Mouse (Mus musculus) adrenal gland, adult 8-10 months (tissue): ENCODE measurements around the gene Stk10. TPM values are rescaled to one million over a fixed set of nuclear protein-coding genes. Genes with fewer than 3 reads are reported as not detected.

Experiments used
- DNase-seq: peaks from one replicate; pipeline ENCODE4 v3.0.0; 2022
- total RNA-seq, 4 experiments: library from RNA; stranded (reverse); gene quantifications; 2 replicates each; pipeline ENCODE4 v1.2.4; 2022

The Stk10 gene
- total RNA-seq, 4 experiments from 2014 or later = 9.5 to 23.3 (median 14.9) TPM

DNA sequence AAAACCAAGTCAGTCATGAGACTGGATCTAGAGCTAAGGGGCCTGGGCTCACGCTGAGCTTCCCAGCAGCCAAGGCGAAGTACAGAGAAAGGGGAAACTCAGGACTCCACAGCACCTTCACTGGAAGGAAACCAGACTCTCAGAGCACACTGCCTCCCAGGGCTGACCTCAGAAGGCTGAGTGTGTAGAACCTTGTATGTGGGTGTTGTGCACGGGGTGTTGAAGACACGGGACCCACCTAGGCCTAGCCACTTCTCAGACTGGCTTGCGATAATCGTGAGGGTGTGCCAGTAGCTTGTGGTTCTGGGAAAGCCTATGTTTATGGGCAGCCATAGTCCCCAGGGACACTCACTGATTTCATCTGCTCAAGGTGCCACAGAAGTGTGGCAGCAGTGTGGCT, 38.0 kb downstream of the Stk10 start:
- DNase-seq = no peak

DNA sequence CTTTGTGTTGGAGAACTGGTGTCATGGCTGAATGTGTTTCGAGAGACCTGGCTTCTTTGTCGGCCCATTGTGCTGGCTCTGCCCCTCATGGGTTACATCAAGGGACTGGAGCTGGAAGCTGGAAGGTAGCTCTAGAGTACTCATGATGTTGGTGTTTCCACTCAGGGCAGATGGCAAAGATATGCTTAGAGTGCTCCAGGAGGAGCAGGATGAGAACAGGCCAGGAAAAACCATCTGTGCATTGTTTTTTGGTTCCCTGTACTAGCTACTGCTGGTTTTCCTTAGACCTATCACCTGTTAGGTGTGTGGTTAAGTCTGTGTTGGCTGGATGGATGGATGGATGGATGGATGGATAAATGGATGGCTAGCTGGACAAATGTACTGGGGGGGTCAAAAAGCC, 40.6 kb downstream of the Stk10 start:
- DNase-seq = no peak

DNA sequence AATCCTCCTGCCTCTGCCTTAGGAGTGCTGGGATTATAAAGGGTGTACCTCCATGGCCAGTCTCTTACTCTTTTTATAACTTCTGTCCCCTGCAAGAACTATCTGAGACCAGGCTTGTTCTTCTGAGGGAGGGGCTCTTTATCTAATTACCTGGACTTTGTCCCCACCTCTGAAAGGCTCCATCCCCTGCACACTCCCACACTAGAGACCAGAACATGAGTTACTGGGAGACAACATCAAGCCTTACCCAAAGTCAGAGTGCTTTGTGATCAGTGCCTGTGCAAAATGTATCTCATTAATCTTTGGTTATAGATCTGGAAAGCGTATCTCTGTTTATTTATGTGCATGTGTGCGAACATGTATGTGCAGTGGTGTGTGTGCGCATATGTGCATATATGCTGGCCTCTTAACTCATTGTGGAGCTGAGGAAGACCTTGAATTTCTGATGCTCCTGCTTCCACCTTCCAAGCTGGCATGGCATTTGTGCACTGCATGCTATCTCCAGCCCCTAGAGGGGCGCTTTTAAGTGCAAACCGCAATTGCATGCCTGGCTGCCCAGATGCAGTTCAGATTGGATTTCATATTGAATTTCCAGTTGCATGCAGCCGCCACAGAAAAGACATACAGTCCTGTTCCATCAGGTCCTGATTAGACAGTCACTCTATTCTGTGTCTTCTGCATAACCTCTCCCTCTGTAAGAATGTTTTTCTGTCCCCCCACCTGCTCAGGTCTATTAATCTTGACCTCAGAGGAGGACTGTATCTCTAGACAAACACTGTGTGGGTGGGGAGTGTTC, 43.1 kb downstream of the Stk10 start:
- no peak for DNase-seq

DNA sequence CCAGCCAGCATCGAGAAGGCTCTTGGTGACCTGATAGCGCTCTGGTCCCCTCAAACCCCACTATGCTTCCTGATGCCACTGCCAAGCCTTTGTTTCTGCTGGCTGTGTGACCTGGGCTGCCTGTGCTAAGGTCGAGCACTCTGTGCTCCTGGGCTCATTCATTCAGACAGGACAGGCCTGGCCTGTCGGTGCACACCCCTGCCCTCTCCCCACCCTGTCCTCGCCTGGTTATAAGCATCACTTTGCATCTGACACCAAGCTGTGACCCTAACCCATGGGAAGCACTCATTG, 43.6 kb downstream of the Stk10 start:
- no peak for DNase-seq

DNA sequence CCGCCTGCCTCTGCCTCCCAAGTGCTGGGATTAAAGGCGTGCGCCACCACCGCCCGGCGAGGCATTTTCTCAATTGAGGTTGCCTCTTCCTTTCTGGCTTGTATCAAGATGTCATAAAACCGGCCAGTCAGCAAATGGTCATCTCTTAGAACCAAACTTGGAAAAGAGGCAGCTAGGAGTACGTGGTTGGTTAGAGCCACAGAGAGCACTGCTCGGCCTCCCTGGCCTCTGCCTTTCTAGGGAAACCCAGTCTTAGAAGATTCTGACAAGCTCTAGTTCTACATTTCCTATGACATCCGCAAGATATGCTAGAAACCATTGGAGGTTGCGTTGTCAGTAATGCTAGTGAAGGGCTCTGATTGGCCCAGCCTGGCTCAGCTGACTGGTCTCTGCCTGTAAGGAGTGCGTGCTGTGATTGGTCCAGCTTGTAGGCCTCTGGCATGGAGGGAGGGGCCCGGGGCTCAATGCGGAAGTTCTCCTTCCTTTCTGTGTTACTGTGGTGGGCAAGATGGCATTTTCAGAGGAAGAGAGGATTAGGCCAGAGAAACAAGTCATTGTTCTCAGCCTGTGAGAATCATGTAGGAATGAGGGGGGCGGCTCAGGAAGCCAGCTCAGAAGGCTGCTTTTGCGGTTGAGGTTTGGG, 47.3 kb downstream of the Stk10 start:
- DNase-seq = no peak

DNA sequence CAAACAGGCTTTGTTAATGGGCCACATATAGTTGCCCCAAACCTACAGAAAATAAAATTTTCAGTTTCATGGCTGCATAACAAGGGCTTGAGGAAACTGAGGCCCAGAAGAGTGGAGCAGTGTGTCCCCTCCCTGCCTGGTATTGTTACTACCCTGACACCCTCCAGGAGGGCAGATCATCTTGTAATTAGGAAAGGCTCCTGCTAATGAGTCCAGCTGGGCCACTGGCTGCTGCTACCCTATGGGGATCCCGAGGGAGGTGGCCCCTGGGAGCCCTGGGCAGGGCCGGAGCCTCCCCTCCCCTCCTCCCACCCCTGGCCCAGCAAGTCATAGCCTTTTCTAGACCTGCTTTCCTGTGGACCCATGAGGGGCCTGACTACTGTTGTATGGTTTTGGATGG, 47.9 kb downstream of the Stk10 start:
- no peak for DNase-seq

DNA sequence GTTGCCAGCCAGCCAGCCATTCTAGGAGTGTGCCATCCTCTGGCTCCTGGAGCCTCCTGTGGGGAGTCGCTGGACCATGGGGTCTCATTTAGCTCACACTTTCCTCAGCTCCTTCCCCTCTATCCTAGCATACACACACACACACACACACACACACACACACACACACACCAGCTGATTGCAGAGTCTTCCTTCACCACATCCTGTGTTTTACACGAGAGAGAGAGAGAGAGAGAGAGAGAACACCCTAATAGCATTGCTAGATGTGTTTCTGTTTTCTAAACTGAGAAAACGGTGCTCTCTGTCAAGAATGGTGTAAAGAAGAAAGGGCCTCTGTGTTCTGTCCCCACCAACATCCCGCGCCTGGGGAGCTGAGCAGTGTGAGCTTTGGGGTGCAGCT, 49.7 kb downstream of the Stk10 start:
- no peak for DNase-seq

DNA sequence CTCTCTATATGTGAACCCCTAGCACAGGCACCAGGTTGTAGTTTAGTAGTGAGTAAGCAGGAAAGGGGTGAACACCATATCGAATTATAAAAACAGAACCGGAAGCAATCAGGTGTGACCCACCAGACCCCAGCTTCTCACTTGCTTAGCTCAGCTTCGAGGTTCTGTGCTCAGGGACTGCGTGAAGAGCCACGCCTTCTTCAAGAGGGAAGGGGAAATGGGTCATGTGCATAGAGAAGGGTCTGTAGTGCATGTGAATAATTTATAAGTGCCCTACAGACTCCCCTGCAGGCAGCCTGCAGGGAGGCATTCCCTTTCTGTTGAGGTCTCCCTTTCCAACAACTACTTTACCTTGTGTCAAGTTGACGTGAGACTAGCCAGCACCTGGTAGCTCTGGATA, 52.9 kb downstream of the Stk10 start:
- DNase-seq = no peak

DNA sequence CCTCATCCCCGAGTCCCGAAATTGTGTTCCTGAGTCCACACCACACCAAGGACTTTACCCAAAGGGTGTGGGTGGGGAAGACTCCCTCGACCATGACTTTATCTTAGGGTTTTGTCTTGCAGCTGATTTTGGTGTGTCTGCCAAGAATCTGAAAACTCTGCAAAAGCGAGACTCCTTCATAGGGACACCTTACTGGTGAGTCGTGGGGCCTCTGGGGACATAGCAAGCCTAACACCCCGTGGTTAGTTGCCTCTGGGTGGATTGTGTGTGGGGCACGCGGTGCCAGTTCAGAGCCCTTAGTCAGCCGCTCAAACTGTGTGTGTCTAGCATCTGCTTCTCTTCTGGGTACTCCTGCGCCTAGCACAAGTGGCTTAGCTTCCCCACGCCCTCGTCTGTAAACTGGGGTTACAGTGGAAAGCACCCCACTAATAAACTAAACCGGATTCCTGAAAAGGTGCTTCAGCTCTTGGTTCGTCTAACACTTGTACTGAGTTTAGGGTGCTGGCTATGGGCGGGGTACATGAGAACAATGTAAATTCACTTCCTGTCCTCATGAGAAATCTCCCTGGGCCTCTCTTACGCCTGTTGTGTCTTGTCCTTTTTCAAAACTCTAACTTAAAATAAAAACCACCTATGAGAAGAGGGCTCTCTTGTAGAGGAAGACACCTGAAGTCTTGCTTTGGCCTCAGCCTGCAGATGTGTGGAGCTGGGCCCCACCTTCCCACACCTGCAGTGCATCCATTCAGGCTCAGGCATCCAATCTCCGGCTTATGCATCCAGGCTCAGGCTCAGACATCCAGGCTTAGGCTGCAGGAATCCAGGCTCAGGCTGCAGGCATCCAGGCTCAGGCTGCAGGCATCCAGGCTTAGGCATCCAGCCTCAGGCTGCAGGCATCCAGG, 54.3 kb downstream of the Stk10 start:
- no peak for DNase-seq

DNA sequence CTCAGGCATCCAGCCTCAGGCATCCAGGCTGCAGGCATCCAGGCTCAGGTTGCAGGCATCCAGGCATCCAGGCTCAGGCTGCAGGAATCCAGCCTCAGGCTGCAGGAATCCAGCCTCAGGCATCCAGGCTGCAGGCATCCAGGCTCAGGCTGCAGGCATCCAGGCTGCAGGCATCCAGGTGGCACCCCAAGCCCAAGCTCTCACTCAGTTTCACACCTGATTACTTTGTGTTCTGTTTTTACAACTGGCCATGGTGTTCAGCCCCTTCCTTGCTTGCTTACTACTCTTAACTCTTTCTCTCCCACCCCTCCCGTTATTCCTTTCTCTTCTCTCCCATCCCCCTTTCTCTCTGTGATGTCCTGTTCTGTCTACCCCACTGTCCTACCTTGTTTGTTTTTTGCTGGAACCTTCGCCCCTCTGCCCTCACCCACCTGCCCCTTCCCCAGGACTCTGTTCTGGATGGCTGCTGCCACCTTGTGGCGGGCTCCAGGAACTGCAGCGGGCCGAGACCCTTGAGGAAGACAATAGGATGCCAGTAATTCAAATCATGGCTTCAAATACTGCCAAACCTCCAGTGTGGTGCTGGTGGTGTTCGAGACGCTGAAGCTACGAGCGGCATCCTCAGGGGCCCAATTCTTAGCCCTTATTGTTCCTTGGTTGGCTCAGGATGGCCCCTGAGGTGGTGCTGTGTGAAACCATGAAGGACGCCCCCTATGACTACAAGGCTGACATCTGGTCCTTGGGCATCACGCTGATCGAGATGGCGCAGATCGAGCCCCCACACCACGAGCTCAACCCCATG, 55.2 kb downstream of the Stk10 start:
- DNase-seq = no peak

DNA sequence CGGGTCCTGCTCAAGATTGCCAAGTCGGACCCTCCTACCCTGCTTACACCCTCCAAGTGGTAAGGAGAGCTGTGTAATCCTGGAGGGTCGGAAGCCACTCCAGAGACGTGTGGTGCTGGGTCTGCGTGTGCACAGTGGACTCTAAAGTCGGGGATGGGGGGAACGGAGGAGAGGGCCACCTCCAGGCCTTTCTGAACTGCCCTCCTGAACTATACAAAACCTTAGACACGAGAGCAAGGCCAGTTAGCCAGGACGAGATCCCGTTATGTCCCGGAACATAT, 55.7 kb downstream of the Stk10 start:
- no peak for DNase-seq

DNA sequence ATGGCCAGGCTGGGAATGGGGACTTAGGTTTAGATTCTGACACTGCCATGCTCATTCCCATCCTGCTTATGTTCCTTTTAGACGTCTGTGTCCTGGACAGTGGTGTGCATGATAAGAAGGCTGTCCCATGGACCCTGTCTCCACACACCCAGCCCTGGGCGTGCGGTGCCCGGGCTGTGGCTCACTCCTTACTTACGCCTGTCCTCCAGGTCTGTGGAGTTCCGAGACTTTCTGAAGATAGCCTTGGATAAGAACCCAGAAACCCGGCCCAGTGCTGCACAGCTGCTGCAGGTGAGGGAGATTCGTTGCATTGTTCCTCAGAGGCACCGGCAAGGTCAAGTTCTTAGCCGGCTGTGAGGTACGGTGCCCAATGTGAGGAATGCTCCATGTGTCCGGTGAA, 56.1 kb downstream of the Stk10 start:
- no peak for DNase-seq

DNA sequence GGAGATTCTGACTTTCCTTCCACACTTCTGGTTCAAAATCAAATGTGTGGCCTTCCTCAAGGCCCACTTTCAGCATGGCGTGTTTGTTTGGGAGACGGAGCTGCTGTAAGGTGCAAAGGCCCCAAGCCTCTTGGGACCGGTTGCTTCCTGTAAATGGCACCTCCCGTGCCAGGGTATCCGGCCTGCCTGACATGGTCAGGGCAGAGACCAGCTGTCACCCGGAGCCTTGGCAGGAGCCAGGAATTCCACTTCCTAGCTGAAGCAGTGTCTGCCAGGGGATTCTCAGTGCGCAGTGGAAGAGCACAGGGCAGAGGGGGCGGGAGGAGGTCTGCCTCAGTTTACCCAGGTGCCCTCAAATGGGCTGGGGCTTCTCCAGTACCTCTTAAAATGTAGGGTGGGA, 56.7 kb downstream of the Stk10 start:
- DNase-seq = no peak

DNA sequence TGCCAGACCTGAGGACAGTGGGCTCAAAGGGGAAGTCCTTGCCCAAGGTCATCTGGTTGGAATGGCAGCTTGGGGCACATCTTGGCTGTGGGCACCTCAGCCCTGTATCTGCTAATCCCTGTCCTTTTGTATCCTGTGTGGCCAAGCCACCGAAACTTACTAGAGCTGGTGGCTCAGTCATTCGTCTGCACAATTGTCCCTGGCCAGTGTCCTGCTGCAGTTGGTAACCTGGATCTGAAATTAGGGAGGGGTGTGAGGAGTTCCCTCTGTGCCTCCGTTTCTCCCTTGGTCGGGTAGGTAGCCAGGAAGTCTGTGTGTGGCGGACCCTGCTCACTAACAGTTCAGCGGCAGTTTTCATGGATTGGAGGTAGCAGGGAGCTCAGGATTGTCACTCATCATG, 57.1 kb downstream of the Stk10 start:
- DNase-seq = no peak

DNA sequence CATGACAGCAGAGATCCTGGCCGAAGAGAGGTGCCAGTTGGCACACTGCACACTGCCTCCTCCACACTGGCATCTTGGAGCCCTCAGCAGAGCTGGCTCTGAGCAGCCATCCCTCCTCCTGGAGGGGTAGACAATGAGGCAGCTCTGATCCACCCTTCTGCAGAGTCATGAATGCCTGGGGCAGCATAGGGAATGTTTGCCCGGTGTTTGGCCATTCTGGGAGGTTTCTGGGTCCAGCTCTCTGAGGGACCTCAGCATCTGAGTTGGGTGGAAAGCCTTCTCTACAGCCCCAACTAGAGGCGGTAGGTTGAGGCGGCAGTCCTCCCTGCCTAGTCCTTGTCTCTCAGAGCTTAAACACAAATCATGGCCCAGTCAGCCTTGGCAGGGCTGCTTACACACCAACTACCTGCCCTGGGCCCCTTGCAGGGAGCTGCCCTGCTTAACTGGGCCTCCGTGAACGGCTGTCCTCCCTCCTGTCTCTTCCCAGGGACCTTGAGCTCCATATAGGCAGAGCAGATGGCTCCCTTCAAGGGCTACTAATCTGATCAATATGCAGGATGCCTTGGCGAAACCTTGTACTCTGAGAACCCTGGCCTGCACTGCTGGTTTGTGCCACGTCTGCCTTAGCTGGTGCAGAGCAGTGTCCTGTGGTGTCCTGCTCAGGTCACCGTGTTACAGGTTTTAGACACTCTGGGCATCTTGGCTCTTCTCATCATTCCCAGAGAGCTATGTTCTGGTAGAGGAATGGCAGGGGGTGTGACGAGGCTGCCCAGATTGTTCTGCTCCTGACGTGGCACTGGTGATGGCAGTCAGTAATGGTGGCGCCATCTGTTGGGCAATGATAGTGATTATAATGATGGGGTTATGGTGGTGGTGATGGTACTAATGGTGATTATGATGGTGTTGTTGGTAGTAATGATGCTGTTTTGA, 59.1 kb downstream of the Stk10 start:
- DNase-seq = no peak

DNA sequence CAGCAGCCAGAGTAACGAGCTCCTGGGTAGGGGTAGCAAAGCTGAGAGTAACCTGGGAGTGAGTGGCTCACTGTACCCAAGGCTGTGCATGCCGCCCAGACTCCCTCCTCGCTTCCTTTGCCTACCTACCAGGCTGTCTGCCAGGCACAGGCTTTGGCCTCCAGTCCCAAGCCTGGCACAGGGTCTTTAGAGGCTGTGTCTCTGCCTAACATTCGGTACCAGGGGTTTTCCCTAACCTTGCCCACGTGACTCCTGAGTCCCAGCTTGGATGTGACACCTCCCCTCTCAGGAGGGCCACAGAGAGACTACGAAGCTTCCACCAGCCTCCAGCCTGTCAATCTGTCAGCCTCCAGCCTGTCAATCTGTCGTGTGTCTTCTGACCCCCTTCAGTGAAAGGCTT, 60.0 kb downstream of the Stk10 start:
- DNase-seq = no peak

DNA sequence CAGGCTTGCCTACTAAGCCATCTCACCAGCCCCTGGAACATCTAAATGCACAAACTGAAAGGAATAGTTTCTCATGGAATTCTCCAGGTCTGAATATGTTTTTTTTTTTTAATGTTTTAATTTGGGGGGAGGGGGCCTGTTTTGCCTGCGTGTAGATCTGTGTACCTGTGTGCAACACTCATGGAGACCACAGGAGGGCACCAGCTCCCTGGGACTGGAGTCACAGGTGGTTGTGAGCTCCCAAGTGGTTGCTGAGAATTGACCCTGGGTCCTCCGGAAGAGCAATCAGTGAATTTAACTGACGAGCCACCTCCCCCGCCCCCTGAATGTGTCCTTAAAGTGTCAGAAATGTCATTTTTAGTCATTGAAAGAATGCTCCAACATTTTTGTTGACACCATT, 61.0 kb downstream of the Stk10 start:
- no peak for DNase-seq

DNA sequence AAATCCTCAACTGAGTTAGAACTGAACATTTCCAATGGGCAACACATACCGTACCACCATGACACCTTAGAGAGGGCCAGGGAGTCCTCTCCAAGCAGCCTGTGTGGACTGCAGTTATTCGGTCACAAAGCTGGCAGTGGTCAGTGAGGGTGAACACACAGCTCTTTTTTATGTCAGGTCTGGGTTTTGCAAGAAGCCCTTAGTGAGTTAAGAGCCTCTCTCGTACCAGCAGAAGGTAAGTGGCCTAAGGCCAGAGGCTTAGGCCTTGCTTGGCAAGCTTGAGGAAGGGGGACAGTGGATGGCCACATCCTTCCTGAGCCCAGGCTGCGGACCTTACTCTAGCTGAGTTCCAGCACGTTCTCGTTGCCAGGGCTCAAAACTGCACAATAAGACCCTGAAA, 67.3 kb downstream of the Stk10 start:
- DNase-seq = no peak

DNA sequence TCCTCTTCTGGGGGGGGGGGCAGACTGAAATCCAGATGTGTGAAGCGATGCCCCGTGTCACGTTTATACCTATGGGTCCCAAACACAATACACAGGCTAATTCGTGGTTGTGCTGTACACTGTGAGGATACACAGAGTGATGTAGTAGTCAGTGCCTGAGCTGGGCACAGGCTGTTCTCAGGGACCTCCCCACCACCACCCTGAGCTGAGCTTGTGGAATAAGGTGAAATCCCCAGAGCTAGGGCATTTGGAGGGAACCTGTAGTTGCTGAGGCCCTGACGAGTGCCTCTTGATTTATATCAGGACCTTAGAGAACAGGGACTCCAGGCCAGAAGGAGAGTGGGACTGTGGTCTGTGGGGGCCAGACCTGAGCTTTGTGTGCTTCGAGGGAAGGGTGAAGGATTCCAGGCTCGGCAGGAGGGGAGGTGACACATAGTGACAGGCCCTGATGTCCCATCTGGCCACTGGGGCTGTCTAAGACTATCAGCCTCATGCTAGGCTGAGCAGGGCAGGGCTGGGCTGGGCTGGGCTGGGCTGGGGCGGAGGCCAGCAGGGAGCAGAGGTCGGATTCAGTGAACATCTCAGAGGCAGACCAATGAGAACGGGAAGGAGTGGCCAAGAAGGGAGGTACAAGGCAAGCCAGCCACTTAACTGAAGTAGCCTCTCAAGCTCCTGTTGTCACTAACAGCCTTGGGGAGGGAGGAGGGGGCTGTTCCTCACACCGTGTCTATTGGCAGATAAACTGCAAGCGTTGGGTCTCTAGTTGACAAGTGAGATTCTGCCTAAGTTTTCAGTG, 68.6 kb downstream of the Stk10 start:
- no peak for DNase-seq

DNA sequence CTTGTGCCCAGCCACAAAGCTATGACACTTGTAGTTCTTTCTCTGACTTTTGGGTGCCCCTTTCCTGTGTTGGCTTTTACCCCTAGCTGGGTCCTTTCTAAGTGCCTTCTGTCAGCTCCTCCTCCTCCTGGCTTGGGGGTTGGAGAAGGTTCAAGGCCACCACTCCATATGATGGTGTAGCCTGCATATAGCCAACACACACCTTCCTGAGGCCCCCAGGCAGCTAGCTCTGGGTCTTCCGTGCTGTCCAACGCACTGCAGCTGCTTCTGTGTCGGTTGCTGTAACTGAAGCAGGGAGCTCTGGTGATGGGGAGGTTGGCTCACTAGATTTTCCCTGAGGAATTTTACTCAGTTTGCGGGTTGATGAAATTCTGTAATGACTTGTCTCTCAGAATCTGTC, 71.6 kb downstream of the Stk10 start:
- DNase-seq = no peak
